Mouse (Mus musculus): Measurements from ENCODE around the gene Haus7. TPM values are rescaled to one million over a fixed set of nuclear protein-coding genes. Genes with fewer than 3 reads are reported as not detected.

Haus7 gene
- polyA plus RNA-seq, 1 experiment, result 8.6 TPM

DNA sequence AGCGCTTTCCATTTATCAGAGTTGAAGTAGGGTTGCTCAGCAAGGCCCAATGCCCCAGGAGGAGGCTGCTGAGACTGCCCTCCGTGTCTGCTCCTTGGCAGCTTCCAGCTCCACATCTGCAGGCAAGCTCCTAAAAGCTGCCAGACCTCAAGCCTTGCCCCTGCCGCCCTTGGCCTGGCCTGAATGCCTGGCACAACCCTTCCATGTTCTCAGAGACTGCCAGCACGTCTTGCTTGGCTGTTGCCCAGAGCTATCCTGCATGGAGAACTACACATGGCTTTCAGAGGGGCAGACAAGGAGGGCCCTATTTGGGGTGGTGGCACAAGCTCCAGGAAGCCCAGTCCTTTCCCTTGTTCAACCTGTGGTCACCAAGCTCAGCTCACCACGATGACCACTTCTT is 28.1 kb upstream of the Haus7 start:
- H3K27ac ChIP-seq (ENCODE audit: insufficient read depth, low read length), result no peak overlapping the region
- TF ChIP-seq POLR2A (IDR thresholded peaks at IDR 0.05; ENCODE audit: low read depth, low read length), result no peak
- no peak for TF ChIP-seq CTCF (IDR thresholded peaks at IDR 0.05; ENCODE audit: extremely low read depth, insufficient read depth, insufficient read length, insufficient replicate concordance)
- no peak overlapping the region for H3K4me3 ChIP-seq (ENCODE audit: extremely low read depth, insufficient read depth, insufficient read length)
- no peaks in the 10 kb centered on the region for H3K27me3 ChIP-seq (ENCODE audit: control insufficient read depth, insufficient read depth, low read length)
- WGBS, result 62% methylated on average over 5 of the region's 5 CpGs
- no peak for DNase-seq (ENCODE audit: low read depth in 1 of 2, low spot score in 2 of 2)
- H3K36me3 ChIP-seq (ENCODE audit: control insufficient read depth, insufficient read depth, low read length), result no peaks in the 10 kb centered on the region
- H3K4me1 ChIP-seq (ENCODE audit: control insufficient read depth, insufficient read depth, insufficient read length), result no peaks in the 10 kb centered on the region

- H3K4me3 ChIP-seq (ENCODE audit: extremely low read depth, insufficient read depth, insufficient read length), result peak overlapping the region; percentile 14; the same call in 1 of the 2 replicates
- no peak for DNase-seq (ENCODE audit: low read depth in 1 of 2, low spot score in 2 of 2)
- H3K4me1 ChIP-seq (ENCODE audit: control insufficient read depth, insufficient read depth, insufficient read length), result no peaks in the 10 kb centered on the region
- TF ChIP-seq CTCF (IDR thresholded peaks at IDR 0.05; ENCODE audit: extremely low read depth, insufficient read depth, insufficient read length, insufficient replicate concordance), result no peak
- TF ChIP-seq POLR2A (IDR thresholded peaks at IDR 0.05; ENCODE audit: low read depth, low read length), result no peak
- no peaks in the 10 kb centered on the region for H3K27me3 ChIP-seq (ENCODE audit: control insufficient read depth, insufficient read depth, low read length)
- 89% methylated on average over 4 of the region's 4 CpGs for WGBS
- no peaks in the 10 kb centered on the region for H3K36me3 ChIP-seq (ENCODE audit: control insufficient read depth, insufficient read depth, low read length)
- H3K27ac ChIP-seq (ENCODE audit: insufficient read depth, low read length), result no peak overlapping the region
These were observed 26.0 kb upstream of the Haus7 start for GRCm38 (mm10) chrX:73484870-73485269.

- TF ChIP-seq CTCF (IDR thresholded peaks at IDR 0.05; ENCODE audit: extremely low read depth, insufficient read depth, insufficient read length, insufficient replicate concordance) (no peak), POLR2A (IDR thresholded peaks at IDR 0.05; ENCODE audit: low read depth, low read length) (no peak)
- Histone ChIP-seq H3K27me3 (ENCODE audit: control insufficient read depth, insufficient read depth, low read length) (no peaks in the 10 kb centered on the region), H3K4me1 (ENCODE audit: control insufficient read depth, insufficient read depth, insufficient read length) (no peaks in the 10 kb centered on the region), H3K4me3 (ENCODE audit: extremely low read depth, insufficient read depth, insufficient read length) (no peak overlapping the region), H3K27ac (ENCODE audit: insufficient read depth, low read length) (no peak overlapping the region), H3K36me3 (ENCODE audit: control insufficient read depth, insufficient read depth, low read length) (no peaks in the 10 kb centered on the region)
- DNase-seq (ENCODE audit: low read depth in 1 of 2, low spot score in 2 of 2), result no peak
- 87% methylated on average over 1 of the region's 1 CpGs for WGBS
These were observed 25.2 kb upstream of the Haus7 start for GRCm38 (mm10) chrX:73484076-73484475.

DNA sequence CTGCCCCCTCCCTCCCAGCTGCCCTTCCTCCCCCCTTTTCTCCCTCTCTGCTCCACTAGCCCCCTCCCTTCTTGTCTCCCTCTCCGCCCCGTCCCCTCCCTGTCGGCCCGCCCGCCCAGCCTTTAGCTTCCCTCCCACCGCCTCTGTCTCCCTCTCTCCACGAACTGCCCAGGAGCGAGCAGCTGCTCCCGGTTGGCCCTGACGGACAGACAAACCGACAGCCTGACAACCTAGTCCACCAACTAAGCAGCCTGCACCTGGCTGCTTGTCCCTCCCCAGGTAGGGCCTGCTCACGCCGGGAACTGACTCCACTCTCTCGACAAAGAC is 24.6 kb upstream of the Haus7 start, which contains the start of gene Bgn:
Gene Bgn, plus strand, starts transcription at position 119 of the 327 bp plus-strand sequence.
- H3K4me3 ChIP-seq (ENCODE audit: extremely low read depth, insufficient read depth, insufficient read length), result no peak within 1 kb of the TSS
- WGBS, result 50% methylated on average over 10 of the region's 14 CpGs
- no peak for TF ChIP-seq CTCF (IDR thresholded peaks at IDR 0.05; ENCODE audit: extremely low read depth, insufficient read depth, insufficient read length, insufficient replicate concordance)
- no peak for TF ChIP-seq POLR2A (IDR thresholded peaks at IDR 0.05; ENCODE audit: low read depth, low read length)
- no peaks in the 10 kb centered on the region for H3K27me3 ChIP-seq (ENCODE audit: control insufficient read depth, insufficient read depth, low read length)
- H3K36me3 ChIP-seq (ENCODE audit: control insufficient read depth, insufficient read depth, low read length), result no peaks in the 10 kb centered on the region
- H3K27ac ChIP-seq (ENCODE audit: insufficient read depth, low read length), result no peak within 1 kb of the TSS
- no peaks in the 10 kb centered on the region for H3K4me1 ChIP-seq (ENCODE audit: control insufficient read depth, insufficient read depth, insufficient read length)
- DNase-seq (ENCODE audit: low read depth in 1 of 2, low spot score in 2 of 2), result no peak

DNA sequence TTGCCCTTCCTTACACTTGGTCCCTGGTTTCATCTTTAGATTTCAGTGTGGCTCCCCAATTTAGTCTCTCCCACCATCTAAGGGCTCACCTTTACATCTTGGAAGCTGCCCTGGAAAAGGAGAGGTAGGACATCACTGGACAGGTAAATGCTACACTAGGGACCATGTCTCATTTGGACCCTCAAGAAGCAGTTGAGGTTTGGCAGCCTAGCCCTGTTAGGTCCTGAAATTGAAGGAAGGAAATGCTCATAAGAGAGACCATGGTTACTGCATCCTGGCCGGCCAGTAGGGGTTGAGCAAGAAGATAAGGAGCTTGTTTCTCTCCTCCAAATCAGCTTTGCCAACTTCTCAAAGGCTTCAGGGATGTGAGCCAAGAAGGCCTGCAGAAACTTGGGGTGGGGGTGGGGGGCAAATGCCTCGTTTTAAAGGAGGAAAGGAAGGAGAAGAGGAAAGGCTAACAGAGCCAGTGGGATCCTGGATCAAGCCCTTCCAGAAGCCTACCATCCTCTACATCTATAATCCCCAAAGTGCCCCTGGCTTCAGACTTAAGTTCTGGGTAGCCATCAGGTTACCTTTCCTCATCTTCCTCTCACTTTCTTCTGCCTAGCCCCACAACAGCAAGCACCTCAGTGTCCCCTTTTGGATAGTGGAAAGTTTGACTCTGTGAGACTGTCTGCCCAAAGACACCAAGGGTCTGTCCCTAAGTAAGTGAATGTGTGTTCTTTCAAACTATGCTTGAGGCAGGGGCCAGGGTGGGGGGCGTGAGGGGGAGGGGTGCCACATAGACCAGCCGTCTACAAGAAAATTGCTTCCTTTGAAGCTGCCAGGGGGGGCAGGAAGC is 24.0 kb upstream of the Haus7 start:
- H3K4me3 ChIP-seq (ENCODE audit: extremely low read depth, insufficient read depth, insufficient read length), result no peak overlapping the region
- H3K36me3 ChIP-seq (ENCODE audit: control insufficient read depth, insufficient read depth, low read length), result no peaks in the 10 kb centered on the region
- no peaks in the 10 kb centered on the region for H3K4me1 ChIP-seq (ENCODE audit: control insufficient read depth, insufficient read depth, insufficient read length)
- no peak overlapping the region for H3K27ac ChIP-seq (ENCODE audit: insufficient read depth, low read length)
- DNase-seq (ENCODE audit: low read depth in 1 of 2, low spot score in 2 of 2), result no peak
- TF ChIP-seq CTCF (IDR thresholded peaks at IDR 0.05; ENCODE audit: extremely low read depth, insufficient read depth, insufficient read length, insufficient replicate concordance) (no peak), POLR2A (IDR thresholded peaks at IDR 0.05; ENCODE audit: low read depth, low read length) (no peak)
- no peaks in the 10 kb centered on the region for H3K27me3 ChIP-seq (ENCODE audit: control insufficient read depth, insufficient read depth, low read length)
- WGBS, result 43% methylated on average over 4 of the region's 4 CpGs

DNA sequence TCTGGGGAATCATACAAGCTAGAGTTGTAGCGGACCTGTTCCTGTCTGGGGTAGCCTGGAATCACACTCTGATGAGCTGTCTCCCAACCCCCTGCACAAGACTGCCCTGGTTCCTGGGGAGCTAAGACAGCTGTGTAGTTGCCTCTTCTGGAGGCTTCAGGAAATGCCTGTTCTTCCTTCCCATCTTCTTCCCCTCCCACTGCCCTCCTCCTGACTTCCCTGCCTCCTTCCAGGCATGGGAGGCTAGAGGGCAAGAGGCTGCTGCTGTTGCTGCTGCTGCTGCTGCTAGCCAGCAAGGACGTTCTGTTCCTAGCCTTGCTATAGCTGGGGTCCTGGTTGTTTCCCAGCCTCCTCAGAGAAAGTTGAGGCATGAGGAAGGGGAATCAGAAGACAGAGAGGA is 21.5 kb upstream of the Haus7 start:
- Histone ChIP-seq H3K27me3 (ENCODE audit: control insufficient read depth, insufficient read depth, low read length) (no peaks in the 10 kb centered on the region), H3K36me3 (ENCODE audit: control insufficient read depth, insufficient read depth, low read length) (no peaks in the 10 kb centered on the region), H3K4me1 (ENCODE audit: control insufficient read depth, insufficient read depth, insufficient read length) (no peaks in the 10 kb centered on the region), H3K27ac (ENCODE audit: insufficient read depth, low read length) (no peak overlapping the region), H3K4me3 (ENCODE audit: extremely low read depth, insufficient read depth, insufficient read length) (no peak overlapping the region)
- DNase-seq (ENCODE audit: low read depth in 1 of 2, low spot score in 2 of 2), result no peak
- 73% methylated on average over 2 of the region's 2 CpGs for WGBS
- TF ChIP-seq POLR2A (IDR thresholded peaks at IDR 0.05; ENCODE audit: low read depth, low read length), result no peak
- TF ChIP-seq CTCF (IDR thresholded peaks at IDR 0.05; ENCODE audit: extremely low read depth, insufficient read depth, insufficient read length, insufficient replicate concordance), result no peak

- no peak overlapping the region for H3K4me3 ChIP-seq (ENCODE audit: extremely low read depth, insufficient read depth, insufficient read length)
- no peaks in the 10 kb centered on the region for H3K4me1 ChIP-seq (ENCODE audit: control insufficient read depth, insufficient read depth, insufficient read length)
- H3K27ac ChIP-seq (ENCODE audit: insufficient read depth, low read length), result no peak overlapping the region
- H3K36me3 ChIP-seq (ENCODE audit: control insufficient read depth, insufficient read depth, low read length), result no peaks in the 10 kb centered on the region
- DNase-seq (ENCODE audit: low read depth in 1 of 2, low spot score in 2 of 2), result no peak
- no peak for TF ChIP-seq CTCF (IDR thresholded peaks at IDR 0.05; ENCODE audit: extremely low read depth, insufficient read depth, insufficient read length, insufficient replicate concordance)
- no peak for TF ChIP-seq POLR2A (IDR thresholded peaks at IDR 0.05; ENCODE audit: low read depth, low read length)
- H3K27me3 ChIP-seq (ENCODE audit: control insufficient read depth, insufficient read depth, low read length), result no peaks in the 10 kb centered on the region
These were observed 20.8 kb upstream of the Haus7 start for GRCm38 (mm10) chrX:73479656-73480055.
